Mouse (Mus musculus): ENCODE results near the gene Macrod2.

DNA sequence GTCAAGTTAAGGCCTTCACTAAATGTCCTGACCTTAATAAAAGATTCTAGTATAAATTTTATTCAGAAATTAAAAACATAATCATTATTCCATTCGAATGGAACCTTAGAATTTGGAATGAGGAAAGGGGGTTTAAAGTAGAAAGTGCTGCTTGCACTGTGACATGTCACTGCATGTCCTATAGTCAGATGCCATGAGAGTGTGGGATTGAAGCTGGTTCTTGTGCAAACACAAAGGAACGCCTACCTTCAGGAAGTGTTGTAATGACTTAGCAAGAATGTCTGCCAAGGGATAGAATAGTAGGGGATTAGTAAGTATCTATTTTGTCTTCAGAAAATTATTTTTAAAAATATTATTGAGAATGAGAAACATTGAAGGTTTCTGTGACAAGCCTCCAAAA lies 431.1 kb downstream of the Macrod2 start:
- no peak for TF ChIP-seq CTCF (IDR thresholded peaks at IDR 0.05; ENCODE audit: low read depth, low read length)
- TF ChIP-seq POLR2A (IDR thresholded peaks at IDR 0.05; ENCODE audit: extremely low read depth, insufficient read depth, low read length): no peak
